9 mouse cellular contexts compared by ENCODE assay signal in the genomic region with DNA sequence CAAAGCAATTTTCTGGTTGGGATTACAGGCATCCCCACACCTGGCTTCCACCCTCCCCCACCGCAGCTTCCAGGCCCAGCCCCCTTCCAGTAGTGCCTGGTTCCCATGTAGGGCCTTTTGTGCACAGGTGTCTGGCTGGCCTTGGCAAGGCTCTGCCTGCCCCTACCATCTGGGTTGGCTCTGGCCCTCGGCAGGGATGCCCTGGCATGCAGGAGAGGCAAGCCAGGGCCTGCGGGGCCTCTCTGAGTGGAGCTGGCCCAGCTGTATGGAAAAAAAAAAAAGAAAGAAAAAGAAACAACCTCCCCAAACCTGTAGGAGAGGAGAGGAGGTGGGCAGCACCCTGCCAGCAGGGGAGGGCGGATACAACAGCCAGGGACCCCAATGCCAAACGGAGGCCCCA. TPM values are rescaled to one million over a fixed set of nuclear protein-coding genes. Genes with fewer than 3 reads are reported as not detected.
DNase-seq lines count a peak whose midpoint lies in the region; ATAC-seq lines count a peak whose summit lies in the region.
"Had no signal": no experiment of that assay in that cellular context is flagged by ENCODE, and none has a peak within 500 bp of the region (broad histone marks: within the 10 kb centered on the region; RNA-seq: fewer than 3 reads in every experiment).

No protein-coding gene starts in this region.

- H3K4me3 ChIP-seq in forebrain, embryonic 13.5 days = peak overlapping the region; percentile 17; the same call in 1 of the 2 replicates
- H3K4me3 ChIP-seq in forebrain, embryonic 10.5 days = no peak overlapping the region
- no peak overlapping the region for H3K4me3 ChIP-seq in lung, embryonic 16.5 days (ENCODE audit: low read length)
- H3K4me3 ChIP-seq in hindbrain, embryonic 13.5 days = no peak overlapping the region
- no peak overlapping the region for H3K4me3 ChIP-seq in stomach, embryonic 14.5 days (ENCODE audit: low read depth, low read length)
- H3K4me3 ChIP-seq: heart, adult 2 months had no signal

- H3K27me3 ChIP-seq in forebrain, embryonic 13.5 days = no peaks in the 10 kb centered on the region
- H3K27me3 ChIP-seq in forebrain, embryonic 10.5 days (ENCODE audit: poor library complexity, severe bottlenecking) = peaks cover 17% of the 10 kb centered on the region
- H3K27me3 ChIP-seq in lung, embryonic 16.5 days (ENCODE audit: control insufficient read depth, insufficient read depth, low read depth, low read length) = no peaks in the 10 kb centered on the region
- 0 out of 2 replicates have a peak, but pooled peaks cover 1% of the 10 kb centered on the region for H3K27me3 ChIP-seq in hindbrain, embryonic 13.5 days
- no peaks in the 10 kb centered on the region for H3K27me3 ChIP-seq in stomach, embryonic 14.5 days (ENCODE audit: control insufficient read depth, insufficient read depth, low read length)

- peaks cover 66% of the 10 kb centered on the region for H3K36me3 ChIP-seq in forebrain, embryonic 13.5 days (ENCODE audit: poor library complexity, severe bottlenecking)
- peaks cover 73% of the 10 kb centered on the region for H3K36me3 ChIP-seq in forebrain, embryonic 10.5 days (replicated peaks)
- H3K36me3 ChIP-seq in lung, embryonic 16.5 days (ENCODE audit: control insufficient read depth, insufficient read depth, low read length) = peaks cover 22% of the 10 kb centered on the region
- peaks cover 65% of the 10 kb centered on the region for H3K36me3 ChIP-seq in hindbrain, embryonic 13.5 days
- H3K36me3 ChIP-seq in stomach, embryonic 14.5 days (ENCODE audit: control insufficient read depth, insufficient read depth, low read length) = peaks cover 36% of the 10 kb centered on the region

- WGBS in forebrain, embryonic 13.5 days = 76% methylated on average over 5 of the region's 5 CpGs
- WGBS in forebrain, embryonic 10.5 days = 89% methylated on average over 5 of the region's 5 CpGs
- WGBS in lung, embryonic 16.5 days = 62% methylated on average over 5 of the region's 5 CpGs
- WGBS in hindbrain, embryonic 13.5 days = 79% methylated on average over 5 of the region's 5 CpGs
- 69% methylated on average over 5 of the region's 5 CpGs for WGBS in stomach, embryonic 14.5 days

- ATAC-seq in forebrain, embryonic 13.5 days = no peak
- no peak for ATAC-seq in lung, embryonic 16.5 days (ENCODE audit: low read depth)
- no peak for ATAC-seq in hindbrain, embryonic 13.5 days (ENCODE audit: low FRiP score)
- ATAC-seq in stomach, embryonic 14.5 days (ENCODE audit: insufficient number of reproducible peaks, insufficient read depth, low FRiP score, low read depth) = no peak

- DNase-seq in forebrain, embryonic 10.5 days (ENCODE audit: extremely low spot score, low spot score) = no peak
- no peak for DNase-seq in lung, postnatal 10 days
- no peak for DNase-seq in testis, postnatal 14 days (ENCODE audit: low spot score)
- DNase-seq in adrenal gland, adult (ENCODE audit: inconsistent age in 2 of 2, low spot score in 1 of 2) = no peak

- H3K27ac ChIP-seq in forebrain, embryonic 13.5 days = peak overlapping the region; percentile 70
- H3K27ac ChIP-seq in forebrain, embryonic 10.5 days = no peak overlapping the region
- H3K27ac ChIP-seq in lung, embryonic 16.5 days (ENCODE audit: low read length) = peak overlapping the region; percentile 74
- peak overlapping the region; percentile 71 for H3K27ac ChIP-seq in hindbrain, embryonic 13.5 days
- peak overlapping the region; percentile 61 for H3K27ac ChIP-seq in stomach, embryonic 14.5 days (ENCODE audit: low read length)

- peak overlapping the region; percentile 99 for H3K9ac ChIP-seq in forebrain, embryonic 13.5 days
- H3K9ac ChIP-seq in lung, embryonic 16.5 days (ENCODE audit: low read length) = 0 out of 2 replicates have a peak overlapping the region, but pooled peaks have one; percentile 1
- peak overlapping the region; percentile 99 for H3K9ac ChIP-seq in hindbrain, embryonic 13.5 days
- H3K9ac ChIP-seq in stomach, embryonic 14.5 days (replicated peaks; ENCODE audit: low read depth, low read length) = no peak overlapping the region

- H3K4me1 ChIP-seq in forebrain, embryonic 13.5 days = peaks cover 47% of the 10 kb centered on the region
- peaks cover 69% of the 10 kb centered on the region for H3K4me1 ChIP-seq in forebrain, embryonic 10.5 days
- peaks cover 45% of the 10 kb centered on the region for H3K4me1 ChIP-seq in lung, embryonic 16.5 days (replicated peaks; ENCODE audit: control insufficient read depth, insufficient read depth, low read length)
- H3K4me1 ChIP-seq in hindbrain, embryonic 13.5 days (replicated peaks) = peaks cover 59% of the 10 kb centered on the region
- peaks cover 37% of the 10 kb centered on the region for H3K4me1 ChIP-seq in stomach, embryonic 14.5 days (ENCODE audit: control insufficient read depth, insufficient read depth, low read length)

- peak overlapping the region; percentile 93 for H3K4me2 ChIP-seq in forebrain, embryonic 13.5 days
- peak overlapping the region; percentile 5; the same call in 1 of the 2 replicates for H3K4me2 ChIP-seq in lung, embryonic 16.5 days (ENCODE audit: low read depth, low read length)
- H3K4me2 ChIP-seq in hindbrain, embryonic 13.5 days = peak overlapping the region; percentile 92; the same call in 1 of the 2 replicates
- peak overlapping the region; percentile 19; the same call in 1 of the 2 replicates for H3K4me2 ChIP-seq in stomach, embryonic 14.5 days (replicated peaks; ENCODE audit: low read depth, low read length)

- H3K9me3 ChIP-seq in forebrain, embryonic 13.5 days (replicated peaks) = no peaks in the 10 kb centered on the region
- H3K9me3 ChIP-seq in forebrain, embryonic 10.5 days = no peaks in the 10 kb centered on the region
- H3K9me3 ChIP-seq in lung, embryonic 16.5 days (ENCODE audit: control insufficient read depth, low read length) = no peaks in the 10 kb centered on the region
- H3K9me3 ChIP-seq in hindbrain, embryonic 13.5 days = no peaks in the 10 kb centered on the region
- H3K9me3 ChIP-seq in stomach, embryonic 14.5 days (ENCODE audit: control insufficient read depth, low read depth, low read length) = no peaks in the 10 kb centered on the region

RNA-seq across cellular contexts. Expression of a gene that starts 3.1 kb away (rescaled TPM):
- polyA plus RNA-seq in forebrain, embryonic 13.5 days (2015; fragmentation: Nextera tagmentation; extraction: Ambion mirVana) = 84.3 and 84.6 TPM in 2 replicates
- polyA plus RNA-seq in forebrain, embryonic 10.5 days (2016; fragmentation: Nextera tagmentation; extraction: Ambion mirVana) = 67.1 and 69.2 TPM in 2 replicates
- 56.0 and 56.8 TPM in 2 replicates for polyA plus RNA-seq in lung, embryonic 16.5 days (2015; fragmentation: Nextera tagmentation; extraction: Ambion mirVana)
- 90.0 and 94.1 TPM in 2 replicates for polyA plus RNA-seq in hindbrain, embryonic 13.5 days (2015; fragmentation: Nextera tagmentation; extraction: Ambion mirVana)
- polyA plus RNA-seq in stomach, embryonic 14.5 days (2014; fragmentation: Nextera tagmentation; extraction: Ambion mirVana) = 44.5 and 45.1 TPM in 2 replicates

RNA-seq across cellular contexts. Expression of a gene that starts 12.7 kb away (rescaled TPM):
- 44.8 and 48.0 TPM in 2 replicates for polyA plus RNA-seq in forebrain, embryonic 13.5 days (2015; fragmentation: Nextera tagmentation; extraction: Ambion mirVana)
- polyA plus RNA-seq in forebrain, embryonic 10.5 days (2016; fragmentation: Nextera tagmentation; extraction: Ambion mirVana) = 30.8 and 34.3 TPM in 2 replicates
- polyA plus RNA-seq in lung, embryonic 16.5 days (2015; fragmentation: Nextera tagmentation; extraction: Ambion mirVana) = 37.1 and 39.2 TPM in 2 replicates
- polyA plus RNA-seq in hindbrain, embryonic 13.5 days (2015; fragmentation: Nextera tagmentation; extraction: Ambion mirVana) = 40.8 and 44.5 TPM in 2 replicates
- 42.8 and 43.1 TPM in 2 replicates for polyA plus RNA-seq in stomach, embryonic 14.5 days (2014; fragmentation: Nextera tagmentation; extraction: Ambion mirVana)

RNA-seq across cellular contexts. Expression of a gene that starts 18.9 kb away (rescaled TPM):
- 180 and 188 TPM in 2 replicates for polyA plus RNA-seq in forebrain, embryonic 13.5 days (2015; fragmentation: Nextera tagmentation; extraction: Ambion mirVana)
- polyA plus RNA-seq in forebrain, embryonic 10.5 days (2016; fragmentation: Nextera tagmentation; extraction: Ambion mirVana) = 10.5 and 12.2 TPM in 2 replicates
- 14.8 and 16.2 TPM in 2 replicates for polyA plus RNA-seq in lung, embryonic 16.5 days (2015; fragmentation: Nextera tagmentation; extraction: Ambion mirVana)
- polyA plus RNA-seq in hindbrain, embryonic 13.5 days (2015; fragmentation: Nextera tagmentation; extraction: Ambion mirVana) = 352 and 355 TPM in 2 replicates
- 27.0 and 28.7 TPM in 2 replicates for polyA plus RNA-seq in stomach, embryonic 14.5 days (2014; fragmentation: Nextera tagmentation; extraction: Ambion mirVana)

RNA-seq across cellular contexts. Expression of a gene that starts 31.4 kb away (rescaled TPM):
- polyA plus RNA-seq in forebrain, embryonic 13.5 days (2015; fragmentation: Nextera tagmentation; extraction: Ambion mirVana) = 15.8 and 16.0 TPM in 2 replicates
- polyA plus RNA-seq in forebrain, embryonic 10.5 days (2016; fragmentation: Nextera tagmentation; extraction: Ambion mirVana) = 12.0 and 14.9 TPM in 2 replicates
- polyA plus RNA-seq in lung, embryonic 16.5 days (2015; fragmentation: Nextera tagmentation; extraction: Ambion mirVana) = 13.7 and 14.3 TPM in 2 replicates
- polyA plus RNA-seq in hindbrain, embryonic 13.5 days (2015; fragmentation: Nextera tagmentation; extraction: Ambion mirVana) = 16.4 and 17.4 TPM in 2 replicates
- polyA plus RNA-seq in stomach, embryonic 14.5 days (2014; fragmentation: Nextera tagmentation; extraction: Ambion mirVana) = 10.7 and 13.2 TPM in 2 replicates

RNA-seq across cellular contexts. Expression of a gene that starts 34.8 kb away (rescaled TPM):
- 0.09 TPM in 1 of 2 replicates, not detected in the other for polyA plus RNA-seq in forebrain, embryonic 13.5 days (2015; fragmentation: Nextera tagmentation; extraction: Ambion mirVana)
- polyA plus RNA-seq in forebrain, embryonic 10.5 days (2016; fragmentation: Nextera tagmentation; extraction: Ambion mirVana) = 0.12 TPM in 1 of 2 replicates, not detected in the other
- 0.24 and 0.69 TPM in 2 replicates for polyA plus RNA-seq in lung, embryonic 16.5 days (2015; fragmentation: Nextera tagmentation; extraction: Ambion mirVana)
- polyA plus RNA-seq in hindbrain, embryonic 13.5 days (2015; fragmentation: Nextera tagmentation; extraction: Ambion mirVana) = 0.08 and 0.13 TPM in 2 replicates
- polyA plus RNA-seq in stomach, embryonic 14.5 days (2014; fragmentation: Nextera tagmentation; extraction: Ambion mirVana) = 0.59 TPM in 1 of 2 replicates, not detected in the other

Comparison
In these comparisons a context has a peak if more than half of its experiments do, and no peak if none do; other contexts are left out.
1. H3K4me2 ChIP-seq: peak in every context shown above with its lines; median percentile 93 in forebrain, embryonic 13.5 days; 92 in hindbrain, embryonic 13.5 days; 19 in stomach, embryonic 14.5 days; 5 in lung, embryonic 16.5 days.